24 mouse cellular contexts compared by ENCODE assay signal in the genomic region with DNA sequence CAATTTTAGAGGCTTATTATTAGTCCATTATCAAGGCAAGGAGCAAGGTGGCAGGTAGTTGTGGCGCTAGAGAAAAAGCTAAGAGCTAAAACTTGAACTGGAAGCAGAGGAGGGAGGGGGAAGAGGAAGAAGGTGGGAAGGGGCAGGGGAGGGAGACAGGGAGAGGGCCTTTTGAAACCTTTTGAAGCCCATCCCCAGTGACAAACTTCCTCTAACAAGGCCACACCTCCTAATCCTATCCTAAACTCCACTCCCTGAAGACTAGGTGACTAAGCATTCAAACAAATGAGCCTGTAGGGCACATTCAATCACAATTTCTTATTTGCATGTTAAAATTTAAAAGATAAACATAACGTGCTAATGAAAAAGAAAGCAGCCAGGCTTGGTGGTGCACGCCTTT. TPM values are rescaled to one million over a fixed set of nuclear protein-coding genes. Genes with fewer than 3 reads are reported as not detected.
DNase-seq lines count a peak whose midpoint lies in the region; ATAC-seq and TF ChIP-seq lines count a peak whose summit lies in the region.
"Had no signal": no experiment of that assay in that cellular context is flagged by ENCODE, and none has a peak within 500 bp of the region (broad histone marks: within the 10 kb centered on the region; RNA-seq: fewer than 3 reads in every experiment).

No protein-coding gene starts in this region.

- peak; percentile 12 for DNase-seq in lung, postnatal 25 days (ENCODE audit: low spot score)
- DNase-seq in lung, postnatal 10 days, result no peak
- DNase-seq in MEL (ENCODE audit: low read depth, low spot score), result peak; percentile 77
- DNase-seq in forebrain, embryonic 14.5 days (ENCODE audit: low spot score), result no peak
- DNase-seq in urinary bladder, postnatal 10 days (ENCODE audit: low spot score), result no peak
- DNase-seq: adrenal gland, adult 2 months; cerebellum, adult 18-20 months; cerebellum, postnatal 14 days; gastrocnemius, adult 2 months; heart, postnatal 14 days; kidney, adult 2 months; kidney, postnatal 10 days; liver; retina, postnatal 1 day; right cerebral cortex, postnatal 25 days had no signal

- H3K9ac ChIP-seq in MEL (ENCODE audit: control insufficient read depth, low read depth, low read length, poor library complexity, severe bottlenecking), result no peak overlapping the region
- H3K9ac ChIP-seq in hindbrain, embryonic 12.5 days, result no peak overlapping the region
- no peak overlapping the region for H3K9ac ChIP-seq in forebrain, embryonic 14.5 days (ENCODE audit: low read length)
- H3K9ac ChIP-seq: embryonic facial prominence, embryonic 12.5 days; forebrain, embryonic 12.5 days; heart, embryonic 12.5 days; hindbrain, embryonic 15.5 days; midbrain, embryonic 12.5 days had no signal

- H3K4me2 ChIP-seq in hindbrain, embryonic 12.5 days (replicated peaks), result no peak overlapping the region
- no peak overlapping the region for H3K4me2 ChIP-seq in forebrain, embryonic 14.5 days (ENCODE audit: low read length)
- H3K4me2 ChIP-seq: embryonic facial prominence, embryonic 12.5 days; forebrain, embryonic 12.5 days; heart, embryonic 12.5 days; hindbrain, embryonic 15.5 days; midbrain, embryonic 12.5 days had no signal

- no peak for TF ChIP-seq RAD21 in MEL (IDR thresholded peaks at IDR 0.05; ENCODE audit: low read depth, low read length)

- peaks cover 56% of the 10 kb centered on the region for H3K79me2 ChIP-seq in MEL (ENCODE audit: control insufficient read depth, insufficient read depth, low read length, poor library complexity)

- H3K27ac ChIP-seq in MEL (ENCODE audit: control insufficient read depth, low read depth, low read length), result 0 out of 2 replicates have a peak overlapping the region, but pooled peaks have one; percentile 16
- no peak overlapping the region for H3K27ac ChIP-seq in hindbrain, embryonic 12.5 days
- H3K27ac ChIP-seq in forebrain, embryonic 14.5 days (ENCODE audit: low read depth, low read length), result no peak overlapping the region
- H3K27ac ChIP-seq: embryonic facial prominence, embryonic 12.5 days; forebrain, embryonic 12.5 days; gastrocnemius, adult 2 months; hindbrain, embryonic 15.5 days; limb, embryonic 10.5 days; macrophage; midbrain, embryonic 12.5 days had no signal

- no peak for TF ChIP-seq CTCF in MEL (IDR thresholded peaks at IDR 0.05 in 2 of 3, conservative IDR thresholded peaks at IDR 0.05 in 1 of 3; ENCODE audit: control insufficient read depth in 1 of 3, insufficient read depth in 1 of 3, low read depth in 2 of 3, low read length in 3 of 3, poor library complexity in 1 of 3, severe bottlenecking in 1 of 3)

- peaks cover 3 to 12% of the 10 kb centered on the region in 2 experiments for H3K4me1 ChIP-seq in MEL (ENCODE audit: control insufficient read depth in 1 of 2, insufficient read depth in 2 of 2, low read length in 2 of 2)
- peaks cover 7% of the 10 kb centered on the region for H3K4me1 ChIP-seq in hindbrain, embryonic 12.5 days
- H3K4me1 ChIP-seq in forebrain, embryonic 14.5 days (ENCODE audit: control insufficient read depth, insufficient read depth, low read length), result peaks cover 5% of the 10 kb centered on the region; the same call in 1 of the 2 replicates

- peaks cover 16 to 31% of the 10 kb centered on the region in 2 experiments for H3K36me3 ChIP-seq in MEL (ENCODE audit: control insufficient read depth in 1 of 2, insufficient read depth in 2 of 2, low read length in 2 of 2)
- peaks cover 9% of the 10 kb centered on the region for H3K36me3 ChIP-seq in hindbrain, embryonic 12.5 days
- H3K36me3 ChIP-seq in forebrain, embryonic 14.5 days (ENCODE audit: control insufficient read depth, insufficient read depth, low read length), result peaks cover 8% of the 10 kb centered on the region; the same call in 1 of the 2 replicates

- no peak for TF ChIP-seq EP300 in MEL (IDR thresholded peaks at IDR 0.05; ENCODE audit: low read depth in 1 of 2, low read length in 2 of 2)

- WGBS in hindbrain, embryonic 12.5 days, result 91% methylated on average over 3 of the region's 3 CpGs
- WGBS in forebrain, embryonic 14.5 days, result 87% methylated on average over 3 of the region's 3 CpGs

- no peak overlapping the region for H3K4me3 ChIP-seq in MEL (ENCODE audit: control insufficient read depth in 1 of 2, insufficient read depth in 1 of 2, low read depth in 2 of 2, low read length in 2 of 2)
- H3K4me3 ChIP-seq in hindbrain, embryonic 12.5 days, result no peak overlapping the region
- H3K4me3 ChIP-seq in forebrain, embryonic 14.5 days (ENCODE audit: low read depth, low read length), result no peak overlapping the region
- H3K4me3 ChIP-seq: embryonic facial prominence, embryonic 12.5 days; forebrain, embryonic 12.5 days; gastrocnemius, adult 2 months; heart, embryonic 12.5 days; hindbrain, embryonic 15.5 days; limb, embryonic 10.5 days; midbrain, embryonic 12.5 days had no signal

- no peak for TF ChIP-seq POLR2A in MEL (IDR thresholded peaks at IDR 0.05; ENCODE audit: control insufficient read depth in 1 of 2, insufficient read depth in 1 of 2, low read depth in 1 of 2, low read length in 2 of 2, poor library complexity in 1 of 2)

- H3K9me3 ChIP-seq in MEL (replicated peaks; ENCODE audit: insufficient read depth, low read length), result no peaks in the 10 kb centered on the region
- H3K9me3 ChIP-seq in hindbrain, embryonic 12.5 days (replicated peaks), result no peaks in the 10 kb centered on the region
- no peaks in the 10 kb centered on the region for H3K9me3 ChIP-seq in forebrain, embryonic 14.5 days (replicated peaks; ENCODE audit: control insufficient read depth, low read length)
- H3K9me3 ChIP-seq: embryonic facial prominence, embryonic 12.5 days; forebrain, embryonic 12.5 days; heart, embryonic 12.5 days; hindbrain, embryonic 15.5 days; limb, embryonic 10.5 days; midbrain, embryonic 12.5 days had no signal

- ATAC-seq in hematopoietic stem cell, adult 5-6 weeks (replicated peaks in 1 of 2; ENCODE audit: insufficient read depth in 1 of 2, low FRiP score in 2 of 2, low TSS enrichment in 1 of 2, low read depth in 1 of 2, poor library complexity in 2 of 2, severe bottlenecking in 2 of 2), result peak; percentile 35 to 58; a peak in 2 of 4 replicates
- no peak for ATAC-seq in hindbrain, embryonic 12.5 days (ENCODE audit: low FRiP score)
- ATAC-seq in forebrain, embryonic 14.5 days, result no peak

- no peaks in the 10 kb centered on the region for H3K27me3 ChIP-seq in MEL (ENCODE audit: control insufficient read depth in 1 of 2, insufficient read depth in 2 of 2, low read length in 2 of 2)
- H3K27me3 ChIP-seq in hindbrain, embryonic 12.5 days, result no peaks in the 10 kb centered on the region
- H3K27me3 ChIP-seq in forebrain, embryonic 14.5 days (replicated peaks; ENCODE audit: control insufficient read depth, insufficient read depth, low read length), result no peaks in the 10 kb centered on the region
- H3K27me3 ChIP-seq: embryonic facial prominence, embryonic 12.5 days; forebrain, embryonic 12.5 days; heart, embryonic 12.5 days; hindbrain, embryonic 15.5 days; midbrain, embryonic 12.5 days had no signal

TF ChIP-seq in MEL, 35 proteins besides CTCF, POLR2A, EP300 and RAD21 (continues in another document):
- TF ChIP-seq KAT2A (conservative IDR thresholded peaks at IDR 0.05; ENCODE audit: low read depth, low read length) (no peak), POLR2AphosphoS5 (IDR thresholded peaks at IDR 0.05; ENCODE audit: borderline replicate concordance, low read depth, low read length) (no peak), POLR2AphosphoS2 (IDR thresholded peaks at IDR 0.05; ENCODE audit: low read length) (no peak), MAX (IDR thresholded peaks at IDR 0.05; ENCODE audit: low read length) (no peak), USF1 (IDR thresholded peaks at IDR 0.05; ENCODE audit: low read depth, low read length) (no peak), MYC (IDR thresholded peaks at IDR 0.05; ENCODE audit: low read depth, low read length) (no peak), SIN3A (IDR thresholded peaks at IDR 0.05; ENCODE audit: low read length) (no peak), MAFK (IDR thresholded peaks at IDR 0.05; ENCODE audit: borderline replicate concordance, low read depth, low read length) (no peak), UBTF (IDR thresholded peaks at IDR 0.05; ENCODE audit: borderline replicate concordance, insufficient read depth, low read depth, low read length) (no peak), NELFE (IDR thresholded peaks at IDR 0.05; ENCODE audit: low read depth, low read length) (no peak), TCF12 (IDR thresholded peaks at IDR 0.05; ENCODE audit: low read depth, low read length) (no peak)

RNA-seq across cellular contexts. Expression of a gene that starts 4.8 kb away (rescaled TPM):
- total RNA-seq in MEL (2012; rRNA removed), result 63.9 and 78.8 TPM in 2 replicates
- 100 to 1,000 TPM in 1 of 2 experiments, 10 to 100 TPM in 1; 80.6 to 130 TPM for polyA plus RNA-seq in MEL (2012; ENCODE audit: insufficient read depth in 1 of 2, insufficient read length in 2 of 2, low read depth in 1 of 2, low replicate concordance in 2 of 2, missing spikeins in 1 of 2)
- 85.1 and 133 TPM in 2 replicates for total RNA-seq in hematopoietic stem cell, adult 5-6 weeks (2017)
- 58.3 and 62.4 TPM in 2 replicates for polyA plus RNA-seq in hindbrain, embryonic 12.5 days (2016; fragmentation: Nextera tagmentation; extraction: Ambion mirVana)
- 42.1 and 50.2 TPM in 2 replicates for polyA plus RNA-seq in forebrain, embryonic 14.5 days (2014; fragmentation: Nextera tagmentation; extraction: Ambion mirVana)

RNA-seq across cellular contexts. Expression of a gene that starts 8.7 kb away (rescaled TPM):
- 41.5 and 50.8 TPM in 2 replicates for total RNA-seq in MEL (2012; rRNA removed)
- polyA plus RNA-seq in MEL (2012; ENCODE audit: insufficient read depth in 1 of 2, insufficient read length in 2 of 2, low read depth in 1 of 2, low replicate concordance in 2 of 2, missing spikeins in 1 of 2), result 10 to 100 TPM in 1 of 2 experiments, not detected in 1; 81.5 TPM
- total RNA-seq in hematopoietic stem cell, adult 5-6 weeks (2017), result 77.4 and 146 TPM in 2 replicates
- 39.5 and 40.7 TPM in 2 replicates for polyA plus RNA-seq in hindbrain, embryonic 12.5 days (2016; fragmentation: Nextera tagmentation; extraction: Ambion mirVana)
- polyA plus RNA-seq in forebrain, embryonic 14.5 days (2014; fragmentation: Nextera tagmentation; extraction: Ambion mirVana), result 13.0 and 15.8 TPM in 2 replicates

RNA-seq across cellular contexts. Expression of a gene that starts 50.4 kb away (rescaled TPM):
- 15.8 and 16.7 TPM in 2 replicates for total RNA-seq in MEL (2012; rRNA removed)
- polyA plus RNA-seq in MEL (2012; ENCODE audit: insufficient read depth in 1 of 2, insufficient read length in 2 of 2, low read depth in 1 of 2, low replicate concordance in 2 of 2, missing spikeins in 1 of 2), result 10 to 100 TPM in 1 of 2 experiments, not detected in 1; 14.5 TPM
- total RNA-seq in hematopoietic stem cell, adult 5-6 weeks (2017), result 15.4 and 16.2 TPM in 2 replicates
- polyA plus RNA-seq in hindbrain, embryonic 12.5 days (2016; fragmentation: Nextera tagmentation; extraction: Ambion mirVana), result 31.3 and 32.2 TPM in 2 replicates
- 24.3 and 26.5 TPM in 2 replicates for polyA plus RNA-seq in forebrain, embryonic 14.5 days (2014; fragmentation: Nextera tagmentation; extraction: Ambion mirVana)

RNA-seq across cellular contexts. Expression of a gene that starts 50.5 kb away (rescaled TPM):
- 8.1 and 11.1 TPM in 2 replicates for total RNA-seq in MEL (2012; rRNA removed)
- 10 to 100 TPM in 1 of 2 experiments, not detected in 1; 17.5 TPM for polyA plus RNA-seq in MEL (2012; ENCODE audit: insufficient read depth in 1 of 2, insufficient read length in 2 of 2, low read depth in 1 of 2, low replicate concordance in 2 of 2, missing spikeins in 1 of 2)
- total RNA-seq in hematopoietic stem cell, adult 5-6 weeks (2017), result 18.3 and 20.9 TPM in 2 replicates
- polyA plus RNA-seq in hindbrain, embryonic 12.5 days (2016; fragmentation: Nextera tagmentation; extraction: Ambion mirVana), result 35.6 and 38.6 TPM in 2 replicates
- 31.0 and 35.4 TPM in 2 replicates for polyA plus RNA-seq in forebrain, embryonic 14.5 days (2014; fragmentation: Nextera tagmentation; extraction: Ambion mirVana)

Comparison
In these comparisons a context has a peak if more than half of its experiments do, and no peak if none do; other contexts are left out.
1. DNase-seq: peak in lung, postnatal 25 days (single experiment) and MEL (single experiment); none in lung, postnatal 10 days (single experiment), forebrain, embryonic 14.5 days (single experiment) and urinary bladder, postnatal 10 days (single experiment).
2. ATAC-seq: peak in hematopoietic stem cell, adult 5-6 weeks (2 of 2); none in hindbrain, embryonic 12.5 days (single experiment) and forebrain, embryonic 14.5 days (single experiment).